Mouse (Mus musculus): ENCODE data around the gene Sar1a.

- TF ChIP-seq CTCF (IDR thresholded peaks at IDR 0.05; ENCODE audit: borderline replicate concordance, extremely low read depth, insufficient read depth, insufficient read length) (no peak), POLR2A (IDR thresholded peaks at IDR 0.05; ENCODE audit: borderline replicate concordance, extremely low read depth, insufficient read depth, insufficient read length, poor library complexity, severe bottlenecking) (no peak)
Observed at GRCm38 (mm10) chr10:61697028-61697427, 16.9 kb downstream of the Sar1a start.

Data from brain, embryonic 14.5 days (tissue).